Mouse (Mus musculus) E14TG2a.4 (cell line): ENCODE data around the gene 1810010H24Rik.

Source experiments
- CTCF ChIP-seq: conservative IDR thresholded peaks from 2 replicates; pipeline ENCODE4 v1.5.1; 2014; ENCODE audit warnings: low read length
- NANOG ChIP-seq: IDR thresholded peaks from 2 replicates; pipeline ENCODE4 v1.6.1; 2014; ENCODE audit warnings: borderline replicate concordance, low read length, mixed read lengths
- POU5F1 ChIP-seq: IDR thresholded peaks from 2 replicates; pipeline ENCODE4 v1.6.1; 2014; ENCODE audit warnings: low read length, borderline replicate concordance

DNA sequence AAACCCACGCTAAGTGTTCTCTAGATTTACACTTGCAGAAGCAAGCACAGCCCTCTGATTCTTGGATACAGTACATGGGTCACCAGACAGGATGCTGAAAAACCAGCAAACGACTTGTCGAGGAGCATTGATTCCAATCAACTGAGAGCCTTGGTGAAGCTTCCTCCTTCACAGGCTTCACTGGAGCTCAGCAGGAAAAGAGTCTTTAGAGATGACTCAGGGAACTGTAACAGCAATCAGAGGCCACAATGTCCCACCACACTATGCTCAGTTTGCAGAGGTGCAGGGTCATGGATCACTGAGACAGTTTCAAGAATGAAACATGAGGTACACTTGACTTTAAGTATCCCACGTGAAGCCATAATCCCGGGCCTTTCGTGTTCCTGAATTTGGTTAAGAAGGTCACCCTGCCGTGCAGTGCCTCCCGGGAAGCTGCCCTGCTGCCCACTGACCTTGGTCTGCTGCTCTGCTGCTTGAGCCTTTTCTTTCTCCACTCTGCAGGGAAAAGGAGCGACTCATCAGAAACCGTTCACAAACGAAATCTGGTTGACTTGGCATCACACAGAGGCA is 39.8 kb downstream of the 1810010H24Rik start:
- no peak for TF ChIP-seq CTCF
- TF ChIP-seq POU5F1: no peak
- TF ChIP-seq NANOG: no peak
